Mouse (Mus musculus) midbrain, embryonic 13.5 days (tissue): ENCODE measurements around the gene Iqcn. TPM values are rescaled to one million over a fixed set of nuclear protein-coding genes. Genes with fewer than 3 reads are reported as not detected.

ENCODE experiments used
- ATAC-seq: fragments of 200-750 bp; cut with Nextera tagmentation; 2 replicates; pipeline ENCODE4 v1.8.0; 2017; ENCODE audit warnings: mild to moderate bottlenecking, moderate TSS enrichment, moderate library complexity
- H3K27ac ChIP-seq: fragments of 300-500 bp; sonication (generic); 2 replicates; pipeline ENCODE4 v1.5.1; 2015; ENCODE audit warnings: inconsistent platforms, mild to moderate bottlenecking, moderate library complexity
- H3K27me3 ChIP-seq: fragments of 300-500 bp; sonication (generic); 2 replicates; pipeline ENCODE4 v1.6.1; 2015; ENCODE audit warnings: mild to moderate bottlenecking, inconsistent platforms
- H3K36me3 ChIP-seq: fragments of 300-500 bp; sonication (generic); 2 replicates; pipeline ENCODE4 v1.6.1; 2015; ENCODE audit warnings: mild to moderate bottlenecking, inconsistent platforms
- H3K4me1 ChIP-seq: fragments of 300-500 bp; sonication (generic); replicated peaks from 2 replicates; pipeline ENCODE4 v1.6.1; 2015; ENCODE audit warnings: inconsistent platforms
- H3K4me2 ChIP-seq: fragments of 300-500 bp; sonication (generic); replicated peaks from 2 replicates; pipeline ENCODE4 v1.6.1; 2015; ENCODE audit warnings: moderate library complexity, mild to moderate bottlenecking, inconsistent platforms
- H3K4me3 ChIP-seq: fragments of 300-500 bp; sonication (generic); replicated peaks from 2 replicates; pipeline ENCODE4 v1.5.1; 2015; ENCODE audit warnings: mild to moderate bottlenecking, inconsistent platforms
- H3K9ac ChIP-seq: fragments of 300-500 bp; sonication (generic); replicated peaks from 2 replicates; pipeline ENCODE4 v1.6.1; 2015; ENCODE audit warnings: mild to moderate bottlenecking, inconsistent platforms
- H3K9me3 ChIP-seq: fragments of 300-500 bp; sonication (generic); 2 replicates; pipeline ENCODE4 v1.6.1; 2016; ENCODE audit warnings: mild to moderate bottlenecking, inconsistent platforms
- WGBS: fragments of 180-500 bp; shearing (Covaris S2); methylation state at CpG from one replicate; pipeline ENCODE4 v1.1.7; 2015; 5-methylcytosine and 5-hydroxymethylcytosine counted together
- polyA plus RNA-seq: library from polyadenylated mRNA; unstranded; fragments of >200 nt; fragmentation: Nextera tagmentation; extraction: Ambion mirVana; gene quantifications from 2 replicates; pipeline ENCODE4 v1.2.1, GENCODE M21; 2015

Iqcn gene
- polyA plus RNA-seq, 1 experiment from 2014 or later, result 0.07 TPM

DNA sequence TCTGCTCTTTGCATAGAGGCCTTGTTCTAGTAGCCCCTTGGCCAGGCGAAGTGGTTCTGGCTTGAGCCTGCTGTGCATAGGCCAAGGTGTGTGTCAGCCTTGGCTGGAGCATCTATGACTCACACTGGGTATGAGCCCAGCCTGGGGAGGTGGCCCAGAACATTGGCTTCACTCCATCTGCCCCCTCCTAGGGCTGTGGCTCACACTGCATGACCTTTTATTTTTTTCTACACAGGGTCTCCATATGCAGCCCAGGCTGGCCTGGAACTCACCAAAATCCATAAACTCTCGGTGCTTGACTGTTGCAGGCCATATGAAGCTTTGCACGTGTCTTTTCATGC is 445 bp upstream of the Iqcn start:
- H3K4me1 ChIP-seq, result peaks cover 38% of the 10 kb centered on the region
- peak overlapping the region; percentile 81 for H3K4me2 ChIP-seq
- H3K27me3 ChIP-seq, result no peaks in the 10 kb centered on the region
- 85% methylated on average over 3 of the region's 3 CpGs for WGBS
- H3K36me3 ChIP-seq, result peaks cover 24% of the 10 kb centered on the region
- H3K4me3 ChIP-seq, result no peak overlapping the region
- no peaks in the 10 kb centered on the region for H3K9me3 ChIP-seq
- H3K27ac ChIP-seq, result no peak overlapping the region
- ATAC-seq, result no peak
- H3K9ac ChIP-seq, result no peak overlapping the region; the same call in 1 of the 2 replicates

DNA sequence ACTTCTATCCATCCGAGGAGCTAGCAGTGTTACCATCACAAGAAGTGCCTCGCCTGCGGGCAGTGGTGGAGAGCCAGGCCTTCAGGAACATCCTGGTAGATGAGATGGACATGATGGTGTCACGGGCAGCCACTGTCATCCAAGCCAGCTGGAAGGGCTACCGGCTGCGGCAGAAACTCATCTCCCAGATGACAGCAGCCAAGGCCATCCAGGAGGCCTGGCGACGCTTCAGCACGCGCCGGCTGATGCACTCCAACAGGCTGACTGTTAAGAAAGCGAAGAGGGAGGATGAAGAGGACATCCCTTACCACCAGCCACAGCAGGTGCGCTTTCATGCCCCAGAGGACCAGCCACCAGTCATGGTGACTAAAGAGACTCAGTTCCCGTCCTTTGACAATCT is 5.0 kb downstream of the Iqcn start:
- Histone ChIP-seq H3K36me3 (peaks cover 16% of the 10 kb centered on the region; the same call in 1 of the 2 replicates), H3K9ac (no peak overlapping the region), H3K27ac (no peak overlapping the region), H3K4me2 (no peak overlapping the region), H3K4me3 (no peak overlapping the region), H3K9me3 (no peaks in the 10 kb centered on the region), H3K27me3 (no peaks in the 10 kb centered on the region), H3K4me1 (peaks cover 8% of the 10 kb centered on the region)
- ATAC-seq, result no peak
- 93% methylated on average over 14 of the region's 14 CpGs for WGBS

DNA sequence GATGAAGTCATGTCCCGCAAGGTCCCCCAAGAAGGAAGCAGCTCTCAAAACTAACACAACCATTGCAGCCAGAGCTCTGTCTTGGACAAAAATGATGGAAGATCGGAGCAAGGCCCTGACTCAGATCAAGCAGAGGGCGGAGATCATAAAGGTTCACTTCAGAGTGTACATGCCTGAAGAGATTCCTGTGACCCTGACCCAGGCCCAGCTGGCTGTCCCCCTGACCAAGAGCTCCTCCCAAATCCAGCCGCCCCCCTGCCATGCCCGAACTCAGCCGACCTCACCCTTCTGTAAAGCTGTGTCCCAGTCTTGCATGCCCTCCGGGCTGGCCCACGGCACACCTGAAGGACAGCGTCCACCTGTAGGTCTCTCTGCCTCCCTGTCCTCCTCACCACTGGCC is 6.5 kb downstream of the Iqcn start:
- no peaks in the 10 kb centered on the region for H3K4me1 ChIP-seq
- H3K27ac ChIP-seq, result no peak overlapping the region
- peaks cover under 1% of the 10 kb centered on the region; the same call in 1 of the 2 replicates for H3K36me3 ChIP-seq
- ATAC-seq, result no peak
- H3K4me2 ChIP-seq, result no peak overlapping the region
- H3K4me3 ChIP-seq, result no peak overlapping the region
- H3K9me3 ChIP-seq, result no peaks in the 10 kb centered on the region
- H3K9ac ChIP-seq, result no peak overlapping the region
- no peaks in the 10 kb centered on the region for H3K27me3 ChIP-seq
- WGBS, result 91% methylated on average over 9 of the region's 9 CpGs

DNA sequence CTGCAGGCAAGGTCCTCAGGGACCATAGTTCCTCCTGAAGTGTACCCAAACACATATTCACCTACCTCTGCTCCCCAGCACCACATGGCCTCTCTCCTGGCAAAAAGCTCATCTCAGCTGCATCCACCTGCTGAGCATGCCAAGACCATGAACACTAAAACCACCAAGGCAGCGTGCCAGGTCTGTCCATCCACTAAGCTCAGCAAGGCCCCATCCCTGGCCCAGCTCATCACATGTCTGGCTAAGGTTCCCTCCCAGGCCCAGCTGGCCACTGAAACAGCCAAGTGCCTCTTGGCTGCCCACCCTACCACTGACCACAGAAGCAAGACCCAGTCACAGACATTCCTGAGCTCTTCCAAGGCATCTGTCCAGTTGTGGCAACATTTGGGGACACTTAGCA is 7.0 kb downstream of the Iqcn start:
- H3K27ac ChIP-seq, result no peak overlapping the region
- WGBS, result 100% methylated on average over 1 of the region's 1 CpGs
- no peak for ATAC-seq
- H3K4me1 ChIP-seq, result no peaks in the 10 kb centered on the region
- no peaks in the 10 kb centered on the region for H3K36me3 ChIP-seq
- H3K9ac ChIP-seq, result no peak overlapping the region
- no peak overlapping the region for H3K4me2 ChIP-seq
- no peaks in the 10 kb centered on the region for H3K27me3 ChIP-seq
- H3K4me3 ChIP-seq, result no peak overlapping the region
- no peaks in the 10 kb centered on the region for H3K9me3 ChIP-seq

DNA sequence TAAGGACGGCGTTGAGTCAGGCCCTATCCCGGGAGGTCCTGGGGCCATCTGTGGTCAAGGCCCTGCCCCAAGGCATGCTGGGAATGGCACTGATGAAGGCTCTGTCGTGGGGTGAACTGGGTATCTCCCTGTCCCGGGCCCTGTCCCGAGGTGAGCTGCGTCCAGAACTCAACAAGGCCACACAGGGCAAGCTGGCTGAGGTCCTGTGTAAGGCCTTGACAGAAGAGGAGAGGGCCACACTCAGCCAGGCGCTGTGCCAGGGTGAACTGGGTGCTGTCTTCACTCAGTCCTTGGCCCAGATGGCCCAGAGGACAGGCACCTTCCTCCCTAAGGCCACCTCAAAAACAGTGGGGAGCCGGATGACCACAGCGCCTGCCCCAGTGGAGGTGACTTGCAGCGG is 7.8 kb downstream of the Iqcn start:
- no peaks in the 10 kb centered on the region for H3K9me3 ChIP-seq
- H3K4me3 ChIP-seq, result no peak overlapping the region
- no peak for ATAC-seq
- no peak overlapping the region for H3K27ac ChIP-seq
- H3K9ac ChIP-seq, result no peak overlapping the region
- WGBS, result 88% methylated on average over 11 of the region's 11 CpGs
- no peaks in the 10 kb centered on the region for H3K27me3 ChIP-seq
- no peaks in the 10 kb centered on the region for H3K36me3 ChIP-seq
- no peaks in the 10 kb centered on the region for H3K4me1 ChIP-seq
- H3K4me2 ChIP-seq, result no peak overlapping the region

DNA sequence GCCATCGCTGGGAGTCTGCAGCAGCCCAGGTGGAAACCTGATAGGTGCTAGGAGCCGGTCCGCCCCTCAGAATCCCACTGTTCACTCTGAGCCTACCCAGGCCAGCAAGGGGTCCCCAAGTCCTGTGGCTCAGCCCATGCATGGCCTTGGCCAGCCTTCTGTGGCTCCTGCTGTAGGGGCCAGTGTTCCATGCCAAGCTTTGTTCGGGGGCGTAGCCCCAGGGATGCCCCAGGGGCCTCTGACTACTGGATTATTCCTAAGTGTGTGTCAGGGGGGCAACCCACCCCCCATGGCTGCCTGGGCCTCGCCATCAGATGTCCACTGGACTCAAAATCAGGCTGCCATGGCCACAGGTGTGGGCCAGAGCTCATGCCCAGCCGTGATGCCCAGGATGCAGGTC is 10.7 kb downstream of the Iqcn start:
- Histone ChIP-seq H3K9ac (no peak overlapping the region), H3K27ac (no peak overlapping the region)

DNA sequence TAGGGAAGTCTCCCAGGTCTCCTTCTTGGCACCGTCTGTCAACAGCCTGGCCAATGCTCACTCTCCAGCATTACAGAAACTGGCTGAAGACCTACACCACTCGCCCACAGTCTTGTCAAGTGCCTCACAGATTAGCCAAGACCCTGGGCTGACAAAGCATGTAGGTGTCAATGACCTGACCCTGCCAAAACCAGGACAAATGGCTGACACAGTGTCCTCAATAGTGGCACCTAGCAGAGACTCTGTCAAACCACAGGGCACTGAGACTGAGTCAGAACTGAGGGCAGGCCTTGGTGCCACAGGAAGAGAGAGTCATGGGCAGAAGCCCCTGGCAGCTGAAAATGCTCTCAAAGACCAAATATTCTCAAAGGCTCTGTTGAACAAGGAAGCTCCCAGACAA is 11.8 kb downstream of the Iqcn start:
- WGBS, result 76% methylated on average over 2 of the region's 2 CpGs

More for the DNA sequence above, 10.7 kb downstream of the Iqcn start:
- ATAC-seq, result no peak
- Histone ChIP-seq H3K4me3 (no peak overlapping the region), H3K9me3 (no peaks in the 10 kb centered on the region), H3K27me3 (peaks cover 7% of the 10 kb centered on the region; the same call in 1 of the 2 replicates), H3K36me3 (no peaks in the 10 kb centered on the region), H3K4me1 (no peaks in the 10 kb centered on the region), H3K4me2 (no peak overlapping the region)
- WGBS, result 79% methylated on average over 7 of the region's 7 CpGs

DNA sequence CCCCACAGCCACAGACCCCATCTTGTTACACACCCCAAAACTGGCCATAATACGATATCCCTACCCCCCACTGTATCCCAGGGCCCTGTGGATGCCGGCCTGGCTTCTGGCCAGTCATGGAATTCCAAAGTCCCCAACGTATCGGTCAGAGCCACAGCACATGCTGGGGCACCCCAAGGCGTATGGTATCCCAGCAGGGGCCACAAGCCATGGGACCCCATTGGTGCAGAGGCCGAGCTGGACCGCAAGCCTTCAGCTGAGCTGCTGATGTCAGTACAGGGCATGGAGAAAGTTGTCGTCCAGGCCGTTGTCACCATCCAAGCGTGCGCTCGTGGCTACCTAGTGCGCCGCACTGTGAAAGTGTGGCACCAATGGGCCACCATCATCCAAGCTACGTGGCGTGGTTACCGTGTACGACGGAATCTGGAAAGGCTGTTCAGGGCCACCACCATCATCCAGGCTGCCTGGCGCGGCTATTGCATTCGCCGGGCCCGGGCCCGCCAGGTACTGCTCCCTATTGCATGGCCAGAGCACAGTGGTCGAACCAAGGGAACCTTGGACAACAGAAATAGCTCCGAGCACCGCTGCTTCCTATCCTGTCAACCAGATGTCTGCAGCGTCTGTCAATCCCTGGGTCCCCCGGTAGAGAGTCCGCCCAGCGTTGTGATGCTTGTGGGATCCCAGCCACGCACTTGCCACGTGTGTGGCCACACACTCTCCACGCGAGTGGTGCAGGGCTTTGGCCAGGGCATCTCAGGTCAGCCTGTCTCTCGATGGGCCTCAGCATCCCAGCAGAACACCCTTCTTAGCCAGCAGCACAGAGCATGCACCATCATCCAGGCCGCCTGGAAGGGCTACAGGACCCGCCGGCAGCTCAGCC is 13.5 kb downstream of the Iqcn start:
- no peaks in the 10 kb centered on the region for H3K4me1 ChIP-seq
- no peak overlapping the region for H3K4me2 ChIP-seq
- WGBS, result 88% methylated on average over 40 of the region's 40 CpGs
- H3K4me3 ChIP-seq, result no peak overlapping the region
- H3K36me3 ChIP-seq, result no peaks in the 10 kb centered on the region
- H3K27ac ChIP-seq, result no peak overlapping the region
- H3K27me3 ChIP-seq, result peaks cover 14% of the 10 kb centered on the region; the same call in 1 of the 2 replicates
- ATAC-seq, result no peak
- no peaks in the 10 kb centered on the region for H3K9me3 ChIP-seq
- H3K9ac ChIP-seq, result no peak overlapping the region

More for the DNA sequence above, 11.8 kb downstream of the Iqcn start:
- no peak overlapping the region for H3K4me2 ChIP-seq
- peaks cover 14% of the 10 kb centered on the region; the same call in 1 of the 2 replicates for H3K27me3 ChIP-seq
- no peaks in the 10 kb centered on the region for H3K4me1 ChIP-seq
- H3K36me3 ChIP-seq, result no peaks in the 10 kb centered on the region
- no peak for ATAC-seq
- H3K27ac ChIP-seq, result no peak overlapping the region
- no peak overlapping the region for H3K4me3 ChIP-seq
- H3K9ac ChIP-seq, result no peak overlapping the region
- no peaks in the 10 kb centered on the region for H3K9me3 ChIP-seq

DNA sequence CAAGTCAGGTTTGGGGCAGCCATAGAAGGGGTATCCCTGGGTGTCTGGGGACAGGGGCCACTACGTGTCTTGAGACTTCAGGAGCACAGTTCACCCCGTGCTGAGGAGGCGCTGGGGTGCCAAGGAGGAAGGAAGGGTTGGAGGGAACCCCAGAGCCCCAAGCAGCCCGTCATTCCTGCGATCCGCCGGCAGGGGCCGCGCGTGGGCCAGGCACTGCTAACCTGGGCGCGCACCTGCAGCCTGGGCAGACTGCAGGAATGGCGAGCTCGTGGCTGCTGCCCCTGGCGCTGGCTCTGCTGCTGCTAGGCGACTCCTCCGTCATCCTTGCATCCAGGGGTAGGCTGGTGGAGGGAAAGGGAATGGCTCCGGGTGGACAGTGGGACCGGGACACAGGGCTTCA is 15.0 kb downstream of the Iqcn start, which contains the start of gene Gm3336:
TSS of gene Gm3336 (plus strand) at position 247 of the 400 bp plus-strand sequence.
- H3K36me3 ChIP-seq, result no peaks in the 10 kb centered on the region
- peaks cover 14% of the 10 kb centered on the region; the same call in 1 of the 2 replicates for H3K27me3 ChIP-seq
- H3K4me2 ChIP-seq, result 0 out of 2 replicates have a peak within 1 kb of the TSS, but pooled peaks have one; percentile 21
- H3K27ac ChIP-seq, result no peak within 1 kb of the TSS
- peak; percentile 37 for ATAC-seq
- 0 out of 2 replicates have a peak within 1 kb of the TSS, but pooled peaks have one; percentile 24 for H3K9ac ChIP-seq
- 2% methylated on average over 19 of the region's 19 CpGs for WGBS
- no peaks in the 10 kb centered on the region for H3K9me3 ChIP-seq
- no peaks in the 10 kb centered on the region for H3K4me1 ChIP-seq
- H3K4me3 ChIP-seq, result no peak within 1 kb of the TSS

DNA sequence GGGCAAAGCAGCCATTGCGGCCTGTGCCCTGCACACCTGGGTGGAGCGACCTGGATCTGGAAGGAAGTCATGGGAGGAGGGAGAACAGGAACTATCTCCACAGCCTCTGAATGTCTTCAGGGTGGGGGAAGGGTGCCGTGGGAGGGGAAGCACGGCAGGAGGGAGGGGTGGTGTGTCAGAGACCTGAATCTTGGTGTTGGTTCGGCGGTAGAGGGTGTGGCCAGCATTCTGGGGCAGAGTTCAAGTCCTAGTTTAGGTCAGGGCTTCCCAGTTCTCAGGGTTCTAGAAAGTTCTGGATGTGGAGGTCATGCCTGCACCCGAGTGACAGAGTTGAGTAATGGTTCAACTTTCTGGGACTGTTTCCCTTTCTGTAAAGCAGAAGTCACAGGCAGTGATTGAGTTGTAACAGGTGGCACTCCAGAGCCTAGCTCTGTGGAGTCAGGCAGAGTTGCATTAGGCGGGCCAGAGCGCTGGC is 16.6 kb downstream of the Iqcn start:
- H3K27ac ChIP-seq, result no peak overlapping the region
- no peak for ATAC-seq
- H3K27me3 ChIP-seq, result peaks cover 14% of the 10 kb centered on the region; the same call in 1 of the 2 replicates
- H3K36me3 ChIP-seq, result no peaks in the 10 kb centered on the region
- H3K9me3 ChIP-seq, result no peaks in the 10 kb centered on the region
- H3K9ac ChIP-seq, result no peak overlapping the region
- no peak overlapping the region for H3K4me2 ChIP-seq
- no peak overlapping the region for H3K4me3 ChIP-seq
- 73% methylated on average over 9 of the region's 9 CpGs for WGBS
- no peaks in the 10 kb centered on the region for H3K4me1 ChIP-seq

DNA sequence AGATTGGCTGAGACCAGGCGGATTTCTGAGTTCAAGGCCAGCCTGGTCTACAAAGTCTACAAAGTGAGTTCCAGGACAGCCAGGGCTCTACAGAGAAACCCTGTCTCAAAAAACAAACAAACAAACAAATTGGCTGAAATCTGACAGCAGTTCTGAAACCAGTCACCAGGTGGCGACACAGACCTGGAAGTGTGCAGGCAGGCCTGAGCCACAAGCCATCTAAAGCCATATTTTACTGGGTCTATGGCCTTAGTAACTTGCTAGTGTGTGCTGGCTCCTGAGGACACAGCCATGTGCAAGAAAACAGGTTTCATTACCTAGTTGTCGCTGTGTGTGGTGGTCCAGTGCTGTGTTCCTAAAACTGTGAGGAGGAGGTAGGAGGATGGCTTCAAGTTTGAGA is 17.5 kb downstream of the Iqcn start:
- H3K9ac ChIP-seq, result no peak overlapping the region
- 4% methylated on average over 3 of the region's 3 CpGs for WGBS
- H3K36me3 ChIP-seq, result no peaks in the 10 kb centered on the region
- no peak overlapping the region for H3K4me2 ChIP-seq
- no peak overlapping the region for H3K27ac ChIP-seq
- no peaks in the 10 kb centered on the region for H3K9me3 ChIP-seq
- H3K4me1 ChIP-seq, result no peaks in the 10 kb centered on the region
- peaks cover 14% of the 10 kb centered on the region; the same call in 1 of the 2 replicates for H3K27me3 ChIP-seq
- H3K4me3 ChIP-seq, result no peak overlapping the region
- peak; percentile 70 for ATAC-seq

DNA sequence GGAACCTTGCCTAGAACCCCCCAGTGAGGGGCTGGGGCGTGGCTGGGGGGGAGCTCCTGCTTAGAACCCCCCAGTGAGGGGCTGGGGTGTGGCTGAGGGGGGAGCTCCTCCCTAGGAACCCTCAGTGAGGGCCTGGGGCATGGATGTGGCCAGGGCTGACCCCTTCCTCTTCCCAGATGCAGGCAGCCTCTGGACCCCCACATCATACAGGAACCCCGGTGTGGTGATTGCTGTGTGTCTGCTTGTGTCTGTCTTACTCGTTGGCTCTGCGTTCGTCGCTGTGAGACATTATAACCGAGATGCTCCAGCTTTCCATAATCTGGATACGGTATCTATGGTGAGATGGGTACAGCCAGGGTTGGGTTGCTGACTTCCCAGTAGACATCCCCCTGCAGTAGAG is 18.3 kb downstream of the Iqcn start:
- Histone ChIP-seq H3K27ac (no peak overlapping the region), H3K36me3 (no peaks in the 10 kb centered on the region), H3K9ac (0 out of 2 replicates have a peak overlapping the region, but pooled peaks have one; percentile 14), H3K27me3 (peaks cover 23% of the 10 kb centered on the region), H3K4me3 (no peak overlapping the region), H3K9me3 (no peaks in the 10 kb centered on the region), H3K4me1 (no peaks in the 10 kb centered on the region), H3K4me2 (no peak overlapping the region)
- 81% methylated on average over 8 of the region's 8 CpGs for WGBS
- no peak for ATAC-seq
